Mouse (Mus musculus) midbrain, postnatal 0 days (tissue): Measurements from ENCODE around the gene Pdcd1. TPM values are rescaled to one million over a fixed set of nuclear protein-coding genes. Genes with fewer than 3 reads are reported as not detected.
"Not testable (repeated sequence)": the region's sequence is repeated elsewhere in the genome, so short reads cannot be mapped to it uniquely, and the experiment has no call there.

Source experiments
- ATAC-seq: fragments of 200-750 bp; cut with Nextera tagmentation; 2 replicates; pipeline ENCODE4 v1.8.0; 2017; ENCODE audit warnings: moderate number of reproducible peaks, mild to moderate bottlenecking, moderate TSS enrichment, moderate library complexity; ENCODE audit not compliant: low FRiP score
- DNase-seq: peaks from one replicate; pipeline ENCODE4 v3.0.0-alpha.2; 2015; ENCODE audit warnings: low spot score
- H3K27ac ChIP-seq: fragments of 300-500 bp; sonication (generic); 2 replicates; pipeline ENCODE4 v1.5.1; 2014; ENCODE audit warnings: low read depth, mild to moderate bottlenecking, low read length, mixed read lengths
- H3K27me3 ChIP-seq: fragments of 300-500 bp; sonication (generic); 2 replicates; pipeline ENCODE4 v1.6.1; 2014; ENCODE audit warnings: low read length, control low read depth, mixed read lengths; ENCODE audit not compliant: insufficient read depth
- H3K36me3 ChIP-seq: fragments of 300-500 bp; sonication (generic); 2 replicates; pipeline ENCODE4 v1.6.1; 2014; ENCODE audit warnings: low read length, control low read depth, mixed read lengths; ENCODE audit not compliant: insufficient read depth
- H3K4me1 ChIP-seq: fragments of 300-500 bp; sonication (generic); 2 replicates; pipeline ENCODE4 v1.6.1; 2014; ENCODE audit warnings: mild to moderate bottlenecking, control low read depth, antibody characterized with exemption, low read length, mixed read lengths; ENCODE audit not compliant: insufficient read depth
- H3K4me2 ChIP-seq: fragments of 300-500 bp; sonication (generic); 2 replicates; pipeline ENCODE4 v1.6.1; 2014; ENCODE audit warnings: low read depth, mild to moderate bottlenecking, low read length, mixed read lengths; ENCODE audit not compliant: poor library complexity, severe bottlenecking
- H3K4me3 ChIP-seq: fragments of 300-500 bp; sonication (generic); 2 replicates; pipeline ENCODE4 v1.5.1; 2014; ENCODE audit warnings: low read depth, mild to moderate bottlenecking, low read length, moderate library complexity
- H3K9ac ChIP-seq: fragments of 300-500 bp; sonication (generic); replicated peaks from 2 replicates; pipeline ENCODE4 v1.6.1; 2014; ENCODE audit warnings: mild to moderate bottlenecking, low read length, moderate library complexity, mixed read lengths; ENCODE audit not compliant: poor library complexity, severe bottlenecking
- H3K9me3 ChIP-seq: fragments of 300-500 bp; sonication (generic); 2 replicates; pipeline ENCODE4 v1.6.1; 2016; ENCODE audit warnings: low read length, control low read depth
- CTCF ChIP-seq: IDR thresholded peaks from 2 replicates; pipeline ENCODE4 v1.5.1; 2016; ENCODE audit warnings: antibody characterized with exemption, mild to moderate bottlenecking
- WGBS: fragments of 180-500 bp; shearing (Covaris S2); extraction: QIAGEN DNeasy Blood & Tissue Kit; methylation state at CpG from one replicate; pipeline ENCODE4 v1.1.7; 2014; 5-methylcytosine and 5-hydroxymethylcytosine counted together
- polyA plus RNA-seq: library from polyadenylated mRNA; unstranded; fragments of >200 nt; fragmentation: Nextera tagmentation; extraction: Ambion mirVana; gene quantifications from 2 replicates; pipeline ENCODE4 v1.2.1, GENCODE M21; 2015
- total RNA-seq: library from RNA; depleted of rRNA; stranded (reverse); fragments of >200 nt; gene quantifications from 2 replicates; pipeline ENCODE4 v1.2.3, GENCODE M21; 2014

Gene Pdcd1
- total and polyA plus RNA-seq, 2 experiments from 2014 or later = not detected

DNA sequence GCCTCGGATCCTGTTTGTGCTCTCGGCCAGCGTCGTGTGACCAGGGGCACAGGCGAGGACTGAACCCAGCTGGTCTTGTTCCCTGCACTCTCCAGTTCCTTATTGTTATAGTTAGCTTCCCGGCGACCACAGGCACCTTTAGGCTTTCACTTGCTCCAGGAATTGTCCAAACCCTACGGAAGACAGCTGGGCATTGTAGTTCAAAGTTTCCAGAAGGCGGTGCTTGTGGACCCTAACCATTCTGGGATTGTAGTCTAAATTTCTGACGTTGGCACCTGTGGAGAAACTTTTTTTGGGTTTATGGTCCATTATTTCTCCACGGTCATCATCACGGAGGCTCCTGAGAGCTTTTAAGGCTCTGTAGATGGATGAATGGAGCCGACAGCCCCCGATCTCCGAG is 28.4 kb upstream of the Pdcd1 start:
- 55% methylated on average over 15 of the region's 15 CpGs for WGBS
- H3K4me3 ChIP-seq = no peak overlapping the region
- no peaks in the 10 kb centered on the region for H3K36me3 ChIP-seq
- no peaks in the 10 kb centered on the region for H3K4me1 ChIP-seq
- no peak overlapping the region for H3K4me2 ChIP-seq
- no peak overlapping the region for H3K9ac ChIP-seq
- ATAC-seq (no peak), DNase-seq (no peak)
- no peaks in the 10 kb centered on the region for H3K27me3 ChIP-seq
- no peak overlapping the region for H3K27ac ChIP-seq
- no peaks in the 10 kb centered on the region for H3K9me3 ChIP-seq
- no peak for TF ChIP-seq CTCF

GRCm38 (mm10) chr1:94078835-94079440 is 26.6 kb upstream of the Pdcd1 start:
- Histone ChIP-seq H3K27ac (no peak overlapping the region), H3K4me2 (no peak overlapping the region), H3K36me3 (no peaks in the 10 kb centered on the region), H3K9me3 (no peaks in the 10 kb centered on the region), H3K9ac (no peak overlapping the region), H3K4me3 (no peak overlapping the region), H3K27me3 (no peaks in the 10 kb centered on the region), H3K4me1 (no peaks in the 10 kb centered on the region)
- TF ChIP-seq CTCF = peak; percentile 95
- peak; percentile 87 for ATAC-seq
- WGBS = 4% methylated on average over 9 of the region's 9 CpGs
- DNase-seq = peak; percentile 95

GRCm38 (mm10) chr1:94078314-94078713 is 26.0 kb upstream of the Pdcd1 start:
- H3K36me3 ChIP-seq = no peaks in the 10 kb centered on the region
- H3K4me1 ChIP-seq = no peaks in the 10 kb centered on the region
- H3K9ac ChIP-seq = no peak overlapping the region
- WGBS = 83% methylated on average over 3 of the region's 3 CpGs
- H3K9me3 ChIP-seq = no peaks in the 10 kb centered on the region
- H3K27me3 ChIP-seq = no peaks in the 10 kb centered on the region
- DNase-seq (no peak), ATAC-seq (no peak)
- H3K4me3 ChIP-seq = no peak overlapping the region
- TF ChIP-seq CTCF = no peak
- H3K4me2 ChIP-seq = no peak overlapping the region
- H3K27ac ChIP-seq = no peak overlapping the region

GRCm38 (mm10) chr1:94076702-94077101 is 24.3 kb upstream of the Pdcd1 start:
- Histone ChIP-seq H3K36me3 (no peaks in the 10 kb centered on the region), H3K27me3 (no peaks in the 10 kb centered on the region), H3K27ac (no peak overlapping the region), H3K9me3 (no peaks in the 10 kb centered on the region), H3K4me1 (no peaks in the 10 kb centered on the region), H3K9ac (no peak overlapping the region), H3K4me3 (no peak overlapping the region), H3K4me2 (no peak overlapping the region)
- ATAC-seq = no peak
- TF ChIP-seq CTCF = no peak
- WGBS = 33% methylated on average over 1 of the region's 1 CpGs
- DNase-seq = no peak

DNA sequence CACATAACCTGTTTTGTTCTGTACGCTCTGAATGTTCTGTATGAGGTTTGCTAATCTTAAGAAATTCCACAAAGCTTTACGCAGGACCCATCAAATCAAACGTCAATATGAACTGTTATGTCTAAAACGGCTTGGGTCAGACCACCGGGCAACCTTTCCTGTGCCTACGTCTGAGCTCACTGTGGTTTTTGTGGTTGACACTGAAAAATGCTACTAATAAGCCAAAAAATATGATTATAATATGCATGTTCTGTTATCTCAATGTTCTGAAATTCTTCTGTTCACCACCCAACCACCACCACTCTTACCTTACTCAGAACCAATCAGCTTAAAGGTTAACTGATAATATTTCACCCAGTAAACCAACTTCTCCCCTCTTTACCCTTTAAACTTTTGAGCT is 22.4 kb upstream of the Pdcd1 start:
- Histone ChIP-seq H3K4me1 (no peaks in the 10 kb centered on the region), H3K4me3 (no peak overlapping the region), H3K27me3 (no peaks in the 10 kb centered on the region), H3K9me3 (no peaks in the 10 kb centered on the region), H3K27ac (no peak overlapping the region), H3K4me2 (no peak overlapping the region), H3K36me3 (no peaks in the 10 kb centered on the region), H3K9ac (no peak overlapping the region)
- WGBS = 95% methylated on average over 6 of the region's 6 CpGs
- DNase-seq (no peak), ATAC-seq (no peak)
- no peak for TF ChIP-seq CTCF

GRCm38 (mm10) chr1:94058281-94058680 is 5.9 kb upstream of the Pdcd1 start:
- not testable (repeated sequence) for H3K27me3 ChIP-seq, H3K4me2 ChIP-seq, DNase-seq, H3K27ac ChIP-seq, H3K4me3 ChIP-seq, H3K4me1 ChIP-seq, ATAC-seq, H3K9ac ChIP-seq, H3K36me3 ChIP-seq, H3K9me3 ChIP-seq
- WGBS = 73% methylated on average over 1 of the region's 1 CpGs
